Comparison of ENCODE assay signal across 8 mouse cellular contexts in genomic region chr15:61096021-61096781, GRCm38 (mm10).
A peak's percentile ranks its signal among the peaks of the same experiment; 100 is the strongest.
DNase-seq lines count a peak whose midpoint lies in the region; ATAC-seq and TF ChIP-seq lines count a peak whose summit lies in the region.

No protein-coding gene starts in this region.

- 68% methylated on average over 3 of the region's 3 CpGs for WGBS in kidney, embryonic 15.5 days
- 69% methylated on average over 3 of the region's 3 CpGs for WGBS in forebrain, embryonic 11.5 days
- 59% methylated on average over 3 of the region's 3 CpGs for WGBS in midbrain, embryonic 13.5 days
- WGBS in thymus, adult 2 months: 91% methylated on average over 3 of the region's 3 CpGs

- no peak overlapping the region for H3K4me2 ChIP-seq in kidney, embryonic 15.5 days
- no peak overlapping the region for H3K4me2 ChIP-seq in forebrain, embryonic 11.5 days (ENCODE audit: low read depth, low read length, severe bottlenecking)
- no peak overlapping the region for H3K4me2 ChIP-seq in midbrain, embryonic 13.5 days (replicated peaks)

- no peak for DNase-seq in kidney, adult 11 months
- DNase-seq in Patski (ENCODE audit: low read depth, low spot score): no peak
- DNase-seq in forebrain, embryonic 11.5 days (ENCODE audit: low spot score): no peak
- DNase-seq in thymus, adult 2 months: no peak
- DNase-seq in thymus, postnatal 4 days: no peak

- ATAC-seq in kidney, embryonic 15.5 days (replicated peaks; ENCODE audit: low FRiP score): 0 out of 2 replicates have a peak, but pooled peaks have one; percentile 40
- ATAC-seq in Patski: peak; percentile 47
- ATAC-seq in forebrain, embryonic 11.5 days (replicated peaks; ENCODE audit: low FRiP score): 0 out of 2 replicates have a peak, but pooled peaks have one; percentile 44
- peak; percentile 76; the same call in 1 of the 2 replicates for ATAC-seq in midbrain, embryonic 13.5 days
- ATAC-seq in activated CD4-positive, CD25-positive, alpha-beta regulatory T cell, adult 4 months: no peak

- H3K27me3 ChIP-seq in kidney, embryonic 15.5 days: no peaks in the 10 kb centered on the region
- H3K27me3 ChIP-seq in Patski: no peaks in the 10 kb centered on the region
- no peaks in the 10 kb centered on the region for H3K27me3 ChIP-seq in forebrain, embryonic 11.5 days (ENCODE audit: control insufficient read depth, insufficient read depth, low read length)
- H3K27me3 ChIP-seq in midbrain, embryonic 13.5 days: no peaks in the 10 kb centered on the region
- H3K27me3 ChIP-seq in thymus, adult 2 months (ENCODE audit: control insufficient read depth, insufficient read depth, low read length): no peaks in the 10 kb centered on the region

- no peaks in the 10 kb centered on the region for H3K9me3 ChIP-seq in kidney, embryonic 15.5 days (replicated peaks)
- H3K9me3 ChIP-seq in forebrain, embryonic 11.5 days (ENCODE audit: control insufficient read depth, low read length): no peaks in the 10 kb centered on the region
- H3K9me3 ChIP-seq in midbrain, embryonic 13.5 days: no peaks in the 10 kb centered on the region

- H3K4me1 ChIP-seq in kidney, embryonic 15.5 days: no peaks in the 10 kb centered on the region
- H3K4me1 ChIP-seq in forebrain, embryonic 11.5 days (replicated peaks; ENCODE audit: control insufficient read depth, insufficient read depth, low read length): no peaks in the 10 kb centered on the region
- no peaks in the 10 kb centered on the region for H3K4me1 ChIP-seq in midbrain, embryonic 13.5 days (replicated peaks)
- no peaks in the 10 kb centered on the region for H3K4me1 ChIP-seq in thymus, adult 2 months (replicated peaks; ENCODE audit: control insufficient read depth, insufficient read depth, low read length)

- POLR2A ChIA-PET in Patski (lab: Charles Lee): no interaction called here

- no peak overlapping the region for H3K4me3 ChIP-seq in kidney, embryonic 15.5 days (replicated peaks)
- H3K4me3 ChIP-seq in forebrain, embryonic 11.5 days (ENCODE audit: low read depth, low read length): no peak overlapping the region
- H3K4me3 ChIP-seq in midbrain, embryonic 13.5 days (replicated peaks): no peak overlapping the region
- no peak overlapping the region for H3K4me3 ChIP-seq in thymus, adult 2 months (ENCODE audit: control insufficient read depth, insufficient read depth, low read length)

- TF ChIP-seq CTCF in Patski (IDR thresholded peaks at IDR 0.05): peak; percentile 59
- no peak for TF ChIP-seq CTCF in thymus, adult 2 months (IDR thresholded peaks at IDR 0.05; ENCODE audit: borderline replicate concordance, control insufficient read depth, extremely low read depth, insufficient read depth, low read length, poor library complexity)

- no peak overlapping the region for H3K9ac ChIP-seq in kidney, embryonic 15.5 days
- H3K9ac ChIP-seq in forebrain, embryonic 11.5 days (ENCODE audit: low read length): no peak overlapping the region
- H3K9ac ChIP-seq in midbrain, embryonic 13.5 days (replicated peaks): no peak overlapping the region

- no peak for TF ChIP-seq POLR2A in thymus, adult 2 months (IDR thresholded peaks at IDR 0.05; ENCODE audit: control insufficient read depth, extremely low read depth, insufficient read depth, low read length, poor library complexity)

- no peaks in the 10 kb centered on the region for H3K36me3 ChIP-seq in kidney, embryonic 15.5 days
- no peaks in the 10 kb centered on the region for H3K36me3 ChIP-seq in forebrain, embryonic 11.5 days (ENCODE audit: control insufficient read depth, insufficient read depth, low read length)
- no peaks in the 10 kb centered on the region for H3K36me3 ChIP-seq in midbrain, embryonic 13.5 days
- H3K36me3 ChIP-seq in thymus, adult 2 months (ENCODE audit: control insufficient read depth, insufficient read depth, low read length): no peaks in the 10 kb centered on the region

- CTCF ChIA-PET in Patski (lab: Charles Lee): interaction anchor here (0.9 to 2.0 kb wide), 3 partner anchors 999 to 1219 kb away, joined by 3 to 6 read pairs (median 3); no protein-coding TSS in a partner anchor

- no peak overlapping the region for H3K27ac ChIP-seq in kidney, embryonic 15.5 days
- no peak overlapping the region for H3K27ac ChIP-seq in forebrain, embryonic 11.5 days (ENCODE audit: low read depth, low read length)
- H3K27ac ChIP-seq in midbrain, embryonic 13.5 days: no peak overlapping the region
- no peak overlapping the region for H3K27ac ChIP-seq in thymus, adult 2 months (ENCODE audit: control insufficient read depth, insufficient read depth, low read length)

- in situ Hi-C loops in Patski (cut with MboI; ENCODE audit: low pct_unique_long_range_greater_than_20kb): loop anchor here (5.0 to 25.0 kb wide), 5 partner anchors 274 to 1214 kb away; no protein-coding TSS in a partner anchor
